Mouse (Mus musculus) midbrain, embryonic 16.5 days (tissue): Measurements from ENCODE around the gene Cyp2d12. TPM values are rescaled to one million over a fixed set of nuclear protein-coding genes. Genes with fewer than 3 reads are reported as not detected.
"Not testable (repeated sequence)": the region's sequence is repeated elsewhere in the genome, so short reads cannot be mapped to it uniquely, and the experiment has no call there.

ENCODE experiments used
- ATAC-seq: fragments of 200-750 bp; cut with Nextera tagmentation; 2 replicates; pipeline ENCODE4 v1.8.0; 2017; ENCODE audit warnings: moderate TSS enrichment
- H3K27ac ChIP-seq: fragments of 300-500 bp; sonication (generic); 2 replicates; pipeline ENCODE4 v1.5.1; 2014; ENCODE audit warnings: mild to moderate bottlenecking, low read length, mixed read lengths
- H3K27me3 ChIP-seq: fragments of 300-500 bp; sonication (generic); 2 replicates; pipeline ENCODE4 v1.6.1; 2014; ENCODE audit warnings: low read depth, low read length, mixed read lengths; ENCODE audit not compliant: control insufficient read depth, insufficient read depth
- H3K36me3 ChIP-seq: fragments of 300-500 bp; sonication (generic); 2 replicates; pipeline ENCODE4 v1.6.1; 2014; ENCODE audit warnings: mild to moderate bottlenecking, low read length, moderate library complexity, mixed read lengths; ENCODE audit not compliant: control insufficient read depth, insufficient read depth
- H3K4me1 ChIP-seq: fragments of 300-500 bp; sonication (generic); 2 replicates; pipeline ENCODE4 v1.6.1; 2014; ENCODE audit warnings: mild to moderate bottlenecking, low read length, mixed read lengths; ENCODE audit not compliant: control insufficient read depth, insufficient read depth
- H3K4me2 ChIP-seq: fragments of 300-500 bp; sonication (generic); 2 replicates; pipeline ENCODE4 v1.6.1; 2014; ENCODE audit warnings: mild to moderate bottlenecking, low read length, mixed read lengths
- H3K4me3 ChIP-seq: fragments of 300-500 bp; sonication (generic); 2 replicates; pipeline ENCODE4 v1.5.1; 2014; ENCODE audit warnings: low read depth, mild to moderate bottlenecking, low read length, moderate library complexity, mixed read lengths
- H3K9ac ChIP-seq: fragments of 300-500 bp; sonication (generic); 2 replicates; pipeline ENCODE4 v1.6.1; 2014; ENCODE audit warnings: low read depth, low read length, mixed read lengths
- H3K9me3 ChIP-seq: fragments of 300-500 bp; sonication (generic); replicated peaks from 2 replicates; pipeline ENCODE4 v1.6.1; 2014; ENCODE audit warnings: mild to moderate bottlenecking, low read length, mixed read lengths; ENCODE audit not compliant: control insufficient read depth, poor library complexity, severe bottlenecking
- WGBS: fragments of 180-500 bp; shearing (Covaris S2); extraction: QIAGEN DNeasy Blood & Tissue Kit; methylation state at CpG from one replicate; pipeline ENCODE4 v1.1.7; 2014; 5-methylcytosine and 5-hydroxymethylcytosine counted together
- polyA plus RNA-seq: library from polyadenylated mRNA; unstranded; fragments of >200 nt; fragmentation: Nextera tagmentation; extraction: Ambion mirVana; gene quantifications from 2 replicates; pipeline ENCODE4 v1.2.1, GENCODE M21; 2015

Cyp2d12 gene
- polyA plus RNA-seq: not detected in 2 replicates

GRCm38 (mm10) chr15:82554531-82555230 is at the start of gene Cyp2d12:
Gene Cyp2d12, plus strand, starts transcription at chr15:82555072.
- 82% methylated on average over 7 of the region's 7 CpGs for WGBS
- Histone ChIP-seq H3K9ac (no peak within 1 kb of the TSS), H3K4me1 (no peaks in the 10 kb centered on the region), H3K27ac (no peak within 1 kb of the TSS), H3K27me3 (no peaks in the 10 kb centered on the region), H3K4me3 (no peak within 1 kb of the TSS), H3K9me3 (no peaks in the 10 kb centered on the region; the same call in 1 of the 2 replicates), H3K36me3 (no peaks in the 10 kb centered on the region), H3K4me2 (no peak within 1 kb of the TSS)
- ATAC-seq: no peak

GRCm38 (mm10) chr15:82506971-82507370 is 47.9 kb upstream of the Cyp2d12 start:
- ATAC-seq: no peak
- no peaks in the 10 kb centered on the region for H3K36me3 ChIP-seq
- no peak overlapping the region for H3K9ac ChIP-seq
- H3K4me2 ChIP-seq: no peak overlapping the region
- H3K4me1 ChIP-seq: no peaks in the 10 kb centered on the region
- peaks cover 5% of the 10 kb centered on the region; the same call in 1 of the 2 replicates for H3K9me3 ChIP-seq
- H3K27ac ChIP-seq: no peak overlapping the region
- 55% methylated on average over 3 of the region's 3 CpGs for WGBS
- no peak overlapping the region for H3K4me3 ChIP-seq
- H3K27me3 ChIP-seq: no peaks in the 10 kb centered on the region

- not testable (repeated sequence) for ATAC-seq, H3K27me3 ChIP-seq, H3K36me3 ChIP-seq, H3K4me1 ChIP-seq, H3K9me3 ChIP-seq, H3K4me3 ChIP-seq, H3K27ac ChIP-seq, H3K4me2 ChIP-seq, H3K9ac ChIP-seq
- WGBS: 52% methylated on average over 4 of the region's 4 CpGs
Observed at GRCm38 (mm10) chr15:82507740-82508139, 47.1 kb upstream of the Cyp2d12 start.

- H3K27me3 ChIP-seq, H3K9ac ChIP-seq, H3K4me1 ChIP-seq, H3K4me3 ChIP-seq, H3K4me2 ChIP-seq, H3K9me3 ChIP-seq, ATAC-seq, H3K27ac ChIP-seq, H3K36me3 ChIP-seq: not testable (repeated sequence)
- 90% methylated on average over 4 of the region's 4 CpGs for whole genome bisulfite sequencing
Observed at GRCm38 (mm10) chr15:82509495-82509894, 45.4 kb upstream of the Cyp2d12 start.

GRCm38 (mm10) chr15:82510500-82510899 is 44.4 kb upstream of the Cyp2d12 start:
- not testable (repeated sequence) for H3K4me1 ChIP-seq, H3K9me3 ChIP-seq, H3K4me2 ChIP-seq, H3K9ac ChIP-seq, ATAC-seq, H3K36me3 ChIP-seq, H3K27ac ChIP-seq, H3K27me3 ChIP-seq, H3K4me3 ChIP-seq

GRCm38 (mm10) chr15:82512111-82512510 is 42.8 kb upstream of the Cyp2d12 start:
- ATAC-seq: not testable (repeated sequence)
- 72% methylated on average over 2 of the region's 2 CpGs for WGBS

GRCm38 (mm10) chr15:82516174-82516573 is 38.7 kb upstream of the Cyp2d12 start:
- not testable (repeated sequence) for H3K27me3 ChIP-seq, H3K36me3 ChIP-seq, H3K4me1 ChIP-seq, H3K4me3 ChIP-seq, H3K9me3 ChIP-seq, H3K9ac ChIP-seq, ATAC-seq, H3K27ac ChIP-seq, H3K4me2 ChIP-seq
- 87% methylated on average over 23 of the region's 23 CpGs for WGBS

More at GRCm38 (mm10) chr15:82512111-82512510, 42.8 kb upstream of the Cyp2d12 start:
- H3K9ac ChIP-seq, H3K27me3 ChIP-seq, H3K4me3 ChIP-seq, H3K4me2 ChIP-seq, H3K9me3 ChIP-seq, H3K36me3 ChIP-seq, H3K27ac ChIP-seq, H3K4me1 ChIP-seq: not testable (repeated sequence)

GRCm38 (mm10) chr15:82527371-82527770 is 27.5 kb upstream of the Cyp2d12 start:
- not testable (repeated sequence) for H3K9me3 ChIP-seq, H3K27ac ChIP-seq, ATAC-seq, H3K9ac ChIP-seq, H3K36me3 ChIP-seq, H3K4me1 ChIP-seq, H3K4me3 ChIP-seq, H3K4me2 ChIP-seq, H3K27me3 ChIP-seq
- WGBS: 77% methylated on average over 4 of the region's 9 CpGs

GRCm38 (mm10) chr15:82532721-82533120 is 22.2 kb upstream of the Cyp2d12 start:
- not testable (repeated sequence) for H3K4me3 ChIP-seq, H3K4me1 ChIP-seq, H3K36me3 ChIP-seq, H3K9me3 ChIP-seq, H3K27ac ChIP-seq, H3K9ac ChIP-seq, ATAC-seq, H3K4me2 ChIP-seq, H3K27me3 ChIP-seq
- WGBS: 93% methylated on average over 3 of the region's 3 CpGs
